In the genomic region with DNA sequence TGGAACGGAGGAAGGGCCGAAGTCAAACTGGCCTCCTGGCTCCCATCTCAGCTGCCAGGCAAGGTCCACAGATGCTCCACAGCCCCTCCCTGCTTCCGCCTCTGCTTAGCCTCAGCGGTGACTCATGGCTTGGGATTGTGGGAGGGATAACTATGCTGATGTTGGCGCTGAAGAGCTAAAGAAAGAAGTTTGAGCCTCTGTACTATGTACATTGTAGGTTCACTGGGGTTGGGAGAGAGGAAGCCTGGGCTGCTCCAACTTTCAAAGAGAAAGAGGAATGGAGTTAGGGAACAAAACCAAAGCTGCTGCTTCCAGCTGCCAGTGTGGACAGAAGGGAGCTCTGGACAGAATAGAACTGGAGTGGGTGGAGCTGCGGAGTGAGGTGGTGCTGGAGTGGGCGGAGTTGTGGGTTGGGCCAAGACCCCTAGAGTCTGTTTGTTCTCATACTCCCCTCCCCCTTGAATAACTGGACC, we compare ENCODE assay signal across 9 mouse cellular contexts. TPM values are rescaled to one million over a fixed set of nuclear protein-coding genes. Genes with fewer than 3 reads are reported as not detected.
DNase-seq lines count a peak whose midpoint lies in the region; ATAC-seq and TF ChIP-seq lines count a peak whose summit lies in the region.
"Had no signal": no experiment of that assay in that cellular context is flagged by ENCODE, and none has a peak within 500 bp of the region (broad histone marks: within the 10 kb centered on the region; RNA-seq: fewer than 3 reads in every experiment).

No protein-coding gene starts in this region.

- no peak for TF ChIP-seq CTCF in kidney, adult 2 months (conservative IDR thresholded peaks at IDR 0.05; ENCODE audit: insufficient read depth, insufficient read length, low read depth, low read length)

- intact Hi-C loops in left cerebral cortex, postnatal 36 days (cut with DNase I) = no loop called here

- peak; percentile 4 for DNase-seq in kidney, adult 2 months
- no peak for DNase-seq in kidney, adult 8-10 months
- DNase-seq in embryo, embryonic 9.5 days (ENCODE audit: extremely low spot score) = peak; percentile 71
- peak; percentile 54 to 69 for DNase-seq in left cerebral cortex, postnatal 36 days (ENCODE audit: low spot score in 2 of 2)
- DNase-seq in cerebellum, adult 9-11 months = no peak
- no peak for DNase-seq in spleen, postnatal 4 days (ENCODE audit: low spot score in 2 of 2)

- no peak for TF ChIP-seq POLR2A in kidney, adult 2 months (IDR thresholded peaks at IDR 0.05; ENCODE audit: low read depth, low read length)

- no peak overlapping the region for H3K27ac ChIP-seq in kidney, adult 2 months (ENCODE audit: insufficient read depth, low read depth, low read length)
- peak overlapping the region; percentile 30; the same call in 1 of the 2 replicates for H3K27ac ChIP-seq in heart, embryonic 16.5 days (ENCODE audit: low read length)
- no peak overlapping the region for H3K27ac ChIP-seq in neural tube, embryonic 12.5 days

- H3K36me3 ChIP-seq in kidney, adult 2 months (ENCODE audit: control insufficient read depth, insufficient read depth, low read length) = no peaks in the 10 kb centered on the region
- H3K36me3 ChIP-seq in heart, embryonic 16.5 days (ENCODE audit: control insufficient read depth, insufficient read depth) = no peaks in the 10 kb centered on the region
- no peaks in the 10 kb centered on the region for H3K36me3 ChIP-seq in neural tube, embryonic 12.5 days

- H3K4me2 ChIP-seq in heart, embryonic 16.5 days (ENCODE audit: low read depth, low read length) = peak overlapping the region; percentile 24
- no peak overlapping the region for H3K4me2 ChIP-seq in neural tube, embryonic 12.5 days (replicated peaks)

- H3K9me3 ChIP-seq in heart, embryonic 16.5 days (replicated peaks; ENCODE audit: control insufficient read depth, low read length) = no peaks in the 10 kb centered on the region
- no peaks in the 10 kb centered on the region for H3K9me3 ChIP-seq in neural tube, embryonic 12.5 days

- no peak overlapping the region for H3K9ac ChIP-seq in heart, embryonic 16.5 days (ENCODE audit: low read length)
- no peak overlapping the region for H3K9ac ChIP-seq in neural tube, embryonic 12.5 days

- no peaks in the 10 kb centered on the region for H3K27me3 ChIP-seq in kidney, adult 2 months (replicated peaks; ENCODE audit: control insufficient read depth, insufficient read depth, low read length)
- H3K27me3 ChIP-seq in heart, embryonic 16.5 days (ENCODE audit: control insufficient read depth, insufficient read depth, low read length) = no peaks in the 10 kb centered on the region
- no peaks in the 10 kb centered on the region for H3K27me3 ChIP-seq in neural tube, embryonic 12.5 days (replicated peaks)

- no peak overlapping the region for H3K4me3 ChIP-seq in kidney, adult 2 months (ENCODE audit: insufficient read depth, low read depth, low read length)
- no peak overlapping the region for H3K4me3 ChIP-seq in heart, embryonic 16.5 days (ENCODE audit: low read length)
- H3K4me3 ChIP-seq in neural tube, embryonic 12.5 days = no peak overlapping the region
- H3K4me3 ChIP-seq: erythroblast, embryonic 14.5 days had no signal

- 15% methylated on average over 7 of the region's 7 CpGs for WGBS in kidney, adult 2 months
- 10% methylated on average over 7 of the region's 7 CpGs for WGBS in heart, embryonic 16.5 days
- 32% methylated on average over 7 of the region's 7 CpGs for WGBS in neural tube, embryonic 12.5 days

- peak; percentile 85 for ATAC-seq in heart, embryonic 16.5 days (replicated peaks; ENCODE audit: extremely low read depth, insufficient read depth, low FRiP score)
- ATAC-seq in neural tube, embryonic 12.5 days (ENCODE audit: low FRiP score, low read depth) = peak; percentile 72

- no peaks in the 10 kb centered on the region for H3K4me1 ChIP-seq in kidney, adult 2 months (ENCODE audit: control insufficient read depth, insufficient read depth, low read length)
- peaks cover 3% of the 10 kb centered on the region; the same call in 1 of the 2 replicates for H3K4me1 ChIP-seq in heart, embryonic 16.5 days (ENCODE audit: control insufficient read depth, insufficient read depth, low read length)
- H3K4me1 ChIP-seq in neural tube, embryonic 12.5 days = no peaks in the 10 kb centered on the region

RNA-seq across cellular contexts. Expression of gene Kcnf1, which starts 7.7 kb away (rescaled TPM):
- 0.86 and 1.0 TPM in 2 replicates for polyA plus RNA-seq in kidney, adult 2 months (2012; rRNA removed)
- 0.15 and 0.20 TPM in 2 replicates for polyA plus RNA-seq in heart, embryonic 16.5 days (2015; fragmentation: Nextera tagmentation; extraction: Ambion mirVana)
- 100 to 1,000 TPM; 102 to 115 TPM for total RNA-seq in left cerebral cortex, postnatal 36 days (2021)
- 1.3 and 1.7 TPM in 2 replicates for polyA plus RNA-seq in neural tube, embryonic 12.5 days (2016; fragmentation: Nextera tagmentation; extraction: Ambion mirVana)
- polyA plus RNA-seq: erythroblast, embryonic 14.5 days had no signal

Comparison
In these comparisons a context has a peak if more than half of its experiments do, and no peak if none do; other contexts are left out.
1. DNase-seq: peak in kidney, adult 2 months (single experiment), embryo, embryonic 9.5 days (single experiment) and left cerebral cortex, postnatal 36 days (2 of 2); none in kidney, adult 8-10 months (0 of 2), cerebellum, adult 9-11 months (single experiment) and spleen, postnatal 4 days (0 of 2).